Mouse (Mus musculus) gastrocnemius, adult 18-20 months (tissue): ENCODE measurements around the gene Pafah1b2. TPM values are rescaled to one million over a fixed set of nuclear protein-coding genes. Genes with fewer than 3 reads are reported as not detected.
A peak's percentile ranks its signal among the peaks of the same experiment; 100 is the strongest.

Experiments used
- DNase-seq: peaks from one replicate; pipeline ENCODE4 v3.0.0; 2021; ENCODE audit warnings: low spot score
- microRNA-seq: library from miRNA; unstranded; fragments of <30 nt; microRNA quantifications from one replicate; pipeline ENCODE4 v1.2.0, GENCODE M21; 2021
- total RNA-seq, 2 experiments: library from RNA; stranded (reverse); gene quantifications; 2 replicates each; pipeline ENCODE4 v1.2.3; 2021

Gene Pafah1b2
- total RNA-seq, 2 experiments from 2014 or later = 23.6 to 32.0 TPM

- DNase-seq = no peak
These were observed 68.6 kb downstream of the Pafah1b2 start for GRCm38 (mm10) chr9:45943628-45944505.

GRCm38 (mm10) chr9:45942916-45943315 lies 69.6 kb downstream of the Pafah1b2 start:
- DNase-seq = no peak

GRCm38 (mm10) chr9:45942464-45942863 lies 70.0 kb downstream of the Pafah1b2 start:
- DNase-seq = no peak

- DNase-seq = no peak
These were observed 71.1 kb downstream of the Pafah1b2 start for GRCm38 (mm10) chr9:45941329-45941888.

GRCm38 (mm10) chr9:45939794-45940193 lies 72.7 kb downstream of the Pafah1b2 start:
- DNase-seq = no peak

- no peak for DNase-seq
These were observed 73.4 kb downstream of the Pafah1b2 start for GRCm38 (mm10) chr9:45938952-45939637.

GRCm38 (mm10) chr9:45938088-45938487 lies 74.4 kb downstream of the Pafah1b2 start:
- DNase-seq = no peak

GRCm38 (mm10) chr9:45936883-45937282 lies 75.6 kb downstream of the Pafah1b2 start:
- DNase-seq = peak; percentile 70

GRCm38 (mm10) chr9:45935628-45936210 lies 76.8 kb downstream of the Pafah1b2 start, which contains the start of gene Tagln:
Gene Tagln (minus strand): TSS chr9:45936058.
- no peak for DNase-seq

- no peak for DNase-seq
These were observed 79.7 kb downstream of the Pafah1b2 start for GRCm38 (mm10) chr9:45932571-45933415.

- no peak for DNase-seq
These were observed 80.5 kb downstream of the Pafah1b2 start for GRCm38 (mm10) chr9:45931958-45932357.

GRCm38 (mm10) chr9:45929285-45929684 lies 83.2 kb downstream of the Pafah1b2 start:
- DNase-seq = no peak

- DNase-seq = no peak
These were observed 92.6 kb downstream of the Pafah1b2 start for GRCm38 (mm10) chr9:45919895-45920294.

- peak; percentile 64 for DNase-seq
These were observed 95.2 kb downstream of the Pafah1b2 start for GRCm38 (mm10) chr9:45917041-45917934.

GRCm38 (mm10) chr9:45915659-45916058 lies 96.8 kb downstream of the Pafah1b2 start:
- no peak for DNase-seq

Small RNA genes within 50 kb of the gene (microRNA-seq; reads per million reads assigned to microRNA genes)
- gene Mir7087 = not detected

Other genes starting within 250 kb of the Pafah1b2 start
- 1 to 10 TPM; 2.4 to 2.6 TPM for gene Cep164, start 184.0 kb downstream of the Pafah1b2 start, total RNA-seq
- gene Bace1, start 174.1 kb downstream of the Pafah1b2 start, total RNA-seq = 10 to 100 TPM; 35.6 to 37.1 TPM
- 1 to 10 TPM; 8.0 to 9.0 TPM for gene Pcsk7, start 106.2 kb downstream of the Pafah1b2 start, total RNA-seq
- 10 to 100 TPM; 28.2 to 29.5 TPM for gene Rnf214, start 105.8 kb downstream of the Pafah1b2 start, total RNA-seq
- gene Tagln, start 76.6 kb downstream of the Pafah1b2 start, total RNA-seq = 10 to 100 TPM; 40.9 to 62.1 TPM
- gene Sidt2, start 57.4 kb downstream of the Pafah1b2 start, total RNA-seq = 10 to 100 TPM; 57.8 to 66.2 TPM
- gene Sik3, start 130 bp upstream of the Pafah1b2 start, total RNA-seq = 10 to 100 TPM; 37.4 to 38.3 TPM
- gene Apoa1, start 215.9 kb upstream of the Pafah1b2 start, total RNA-seq = 1 to 10 TPM in 1 of 2 experiments, not detected in 1; 3.5 TPM
- 1 to 10 TPM in 1 of 2 experiments, not detected in 1; 1.8 TPM for gene Apoc3, start 222.9 kb upstream of the Pafah1b2 start, total RNA-seq
- gene Apoa4, start 228.0 kb upstream of the Pafah1b2 start, total RNA-seq = not detected